Mouse (Mus musculus): Measurements from ENCODE around the gene Sla2.

DNA sequence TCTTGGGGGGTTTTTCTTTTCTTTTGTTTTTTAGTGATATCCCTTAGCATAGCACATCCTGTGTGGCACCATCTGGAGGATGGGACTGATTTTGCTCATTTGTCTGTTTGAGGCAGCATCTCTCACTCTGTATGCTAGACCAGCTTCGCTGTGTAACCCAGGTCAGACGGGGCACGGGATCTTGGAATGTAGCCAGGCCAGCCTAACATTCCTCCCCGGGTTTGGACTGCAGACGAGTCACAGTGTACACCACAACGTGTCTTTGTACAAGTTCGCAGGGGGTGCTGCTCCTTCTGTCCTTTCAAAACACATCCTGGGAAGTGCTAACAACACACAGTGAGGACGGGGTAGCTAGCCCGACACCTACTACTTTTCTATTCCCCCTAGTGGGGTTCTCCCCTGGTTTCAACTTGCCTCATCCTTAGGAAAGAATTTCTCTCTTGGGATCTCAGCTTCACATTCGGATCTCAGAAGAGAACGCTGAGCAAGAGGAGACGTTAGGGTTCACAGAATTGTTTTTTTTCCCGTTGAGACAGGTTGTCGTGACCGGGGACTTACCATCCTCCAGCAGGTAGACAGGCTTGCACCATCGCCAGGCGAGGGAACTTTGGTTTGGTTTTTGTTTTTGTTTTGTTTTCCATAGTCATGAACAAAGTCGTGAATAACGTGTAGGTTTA, 24.8 kb downstream of the Sla2 start:
- no peak for TF ChIP-seq CTCF (IDR thresholded peaks at IDR 0.05; ENCODE audit: extremely low read depth, insufficient read depth, low read length)
- no peak for TF ChIP-seq POLR2A (IDR thresholded peaks at IDR 0.05; ENCODE audit: extremely low read depth, insufficient read depth, low read length)

Data from cortical plate, adult 2 months (tissue).